In the genomic region with DNA sequence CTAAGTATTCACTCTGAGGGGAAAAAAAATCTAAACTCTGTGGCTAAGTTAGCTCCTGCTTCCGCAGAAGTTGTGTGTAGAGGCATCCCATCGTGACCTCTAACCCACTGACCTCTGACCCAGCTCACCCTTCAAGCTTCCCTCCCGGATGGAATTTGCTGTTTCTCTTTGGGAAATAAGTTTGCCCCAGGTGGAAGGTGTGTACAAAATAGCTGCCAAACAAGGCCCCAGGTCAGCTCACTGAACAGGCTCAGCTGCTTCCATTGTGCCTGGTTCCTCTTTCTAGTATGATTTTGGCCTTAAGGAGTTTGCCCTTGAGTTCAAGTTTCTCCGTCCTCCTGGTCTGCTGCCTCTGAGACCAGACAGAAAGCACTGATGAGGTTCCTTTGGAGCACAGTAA, we compare ENCODE assay signal across 14 mouse cellular contexts. TPM values are rescaled to one million over a fixed set of nuclear protein-coding genes. Genes with fewer than 3 reads are reported as not detected.
DNase-seq lines count a peak whose midpoint lies in the region; ATAC-seq and TF ChIP-seq lines count a peak whose summit lies in the region.
"Had no signal": no experiment of that assay in that cellular context is flagged by ENCODE, and none has a peak within 500 bp of the region (broad histone marks: within the 10 kb centered on the region; RNA-seq: fewer than 3 reads in every experiment).

No protein-coding gene starts in this region.

- peaks cover 5% of the 10 kb centered on the region for H3K27me3 ChIP-seq in neural tube, embryonic 12.5 days (replicated peaks)
- no peaks in the 10 kb centered on the region for H3K27me3 ChIP-seq in hindbrain, postnatal 0 days (ENCODE audit: insufficient read depth, low read length)

- no peak overlapping the region for H3K9ac ChIP-seq in neural tube, embryonic 12.5 days
- H3K9ac ChIP-seq in hindbrain, postnatal 0 days (replicated peaks; ENCODE audit: low read length): no peak overlapping the region
- H3K9ac ChIP-seq: liver, embryonic 13.5 days had no signal

- peaks cover 46% of the 10 kb centered on the region for H3K4me1 ChIP-seq in neural tube, embryonic 12.5 days
- peaks cover 19% of the 10 kb centered on the region for H3K4me1 ChIP-seq in hindbrain, postnatal 0 days (ENCODE audit: insufficient read depth, low read length)

- TF ChIP-seq CTCF in gastrocnemius, adult 2 months (IDR thresholded peaks at IDR 0.05): no peak
- no peak for TF ChIP-seq CTCF in hindbrain, postnatal 0 days (IDR thresholded peaks at IDR 0.05; ENCODE audit: low read depth)

- H3K36me3 ChIP-seq in neural tube, embryonic 12.5 days: peaks cover 19% of the 10 kb centered on the region; the same call in 1 of the 2 replicates
- no peaks in the 10 kb centered on the region for H3K36me3 ChIP-seq in hindbrain, postnatal 0 days (ENCODE audit: insufficient read depth, low read length)
- H3K36me3 ChIP-seq: liver, embryonic 13.5 days had no signal

- no peak for ATAC-seq in neural tube, embryonic 12.5 days (ENCODE audit: low FRiP score, low read depth)
- ATAC-seq in hindbrain, postnatal 0 days: no peak
- ATAC-seq: inflammation-experienced regulatory T-cells, adult 6 months had no signal

- H3K27ac ChIP-seq in gastrocnemius, adult 2 months: peak overlapping the region; percentile 77
- H3K27ac ChIP-seq in neural tube, embryonic 12.5 days: no peak overlapping the region
- no peak overlapping the region for H3K27ac ChIP-seq in hindbrain, postnatal 0 days
- H3K27ac ChIP-seq: kidney, postnatal 0 days; liver, embryonic 13.5 days had no signal

- 52% methylated on average over 4 of the region's 4 CpGs for WGBS in neural tube, embryonic 12.5 days
- 71% methylated on average over 4 of the region's 4 CpGs for WGBS in hindbrain, postnatal 0 days

- intact Hi-C loops in gastrocnemius, adult 2 months (cut with DNase I): no loop called here
- intact Hi-C loops in gastrocnemius, postnatal 14 days (cut with DNase I; ENCODE audit: low total_unique reads): no loop called here

- no peak for DNase-seq in gastrocnemius, adult 2 months
- no peak for DNase-seq in gastrocnemius, postnatal 14 days
- DNase-seq in neural tube, embryonic 10.5 days (ENCODE audit: extremely low spot score, low spot score): no peak
- no peak for DNase-seq in hindbrain, postnatal 0 days (ENCODE audit: low spot score)
- DNase-seq in retina, postnatal 1 day: no peak
- no peak for DNase-seq in liver
- DNase-seq: adrenal gland, postnatal 10 days; cerebellum, adult 8-10 months; layer of hippocampus, adult 9-11 months; liver, embryonic 13.5 days had no signal

- H3K4me2 ChIP-seq in neural tube, embryonic 12.5 days (replicated peaks): peak overlapping the region; percentile 49; the same call in 1 of the 2 replicates
- H3K4me2 ChIP-seq in hindbrain, postnatal 0 days (ENCODE audit: low read depth, low read length): 0 out of 2 replicates have a peak overlapping the region, but pooled peaks have one; percentile 3
- H3K4me2 ChIP-seq: liver, embryonic 13.5 days had no signal

- H3K4me3 ChIP-seq in gastrocnemius, adult 2 months: no peak overlapping the region
- no peak overlapping the region for H3K4me3 ChIP-seq in neural tube, embryonic 12.5 days
- H3K4me3 ChIP-seq in hindbrain, postnatal 0 days (ENCODE audit: low read length): no peak overlapping the region
- H3K4me3 ChIP-seq: liver, embryonic 13.5 days had no signal

- H3K9me3 ChIP-seq in neural tube, embryonic 12.5 days: no peaks in the 10 kb centered on the region
- no peaks in the 10 kb centered on the region for H3K9me3 ChIP-seq in hindbrain, postnatal 0 days (ENCODE audit: low read length)
- H3K9me3 ChIP-seq: liver, embryonic 13.5 days had no signal

RNA-seq across cellular contexts. Expression of a gene that starts 12.6 kb away (rescaled TPM):
- total RNA-seq in gastrocnemius, adult 2 months (2021): 1 to 10 TPM; 2.9 to 6.8 TPM
- 10 to 100 TPM; 13.3 to 14.2 TPM for total RNA-seq in gastrocnemius, postnatal 14 days (2021)
- polyA plus RNA-seq in neural tube, embryonic 12.5 days (2016; fragmentation: Nextera tagmentation; extraction: Ambion mirVana): 44.0 and 44.6 TPM in 2 replicates
- 48.7 and 53.8 TPM in 2 replicates for total RNA-seq in hindbrain, postnatal 0 days (2014; rRNA removed)
- 15.6 and 17.4 TPM in 2 replicates for polyA plus RNA-seq in hindbrain, postnatal 0 days (2015; fragmentation: Nextera tagmentation; extraction: Ambion mirVana)
- total RNA-seq: MEL had no signal
